Mouse (Mus musculus) B cell, adult 2 months (primary cell): ENCODE results near the gene Syndig1l.

Experiments
- DNase-seq, 2 experiments: peaks; one replicate each; pipeline ENCODE4 v3.0.0; 2022

Syndig1l gene

GRCm38 (mm10) chr12:84671646-84672045 is 27.0 kb downstream of the Syndig1l start:
- DNase-seq, result no peak

- peak; percentile 29 for DNase-seq
These were observed 28.1 kb downstream of the Syndig1l start for GRCm38 (mm10) chr12:84670555-84670954.

DNA sequence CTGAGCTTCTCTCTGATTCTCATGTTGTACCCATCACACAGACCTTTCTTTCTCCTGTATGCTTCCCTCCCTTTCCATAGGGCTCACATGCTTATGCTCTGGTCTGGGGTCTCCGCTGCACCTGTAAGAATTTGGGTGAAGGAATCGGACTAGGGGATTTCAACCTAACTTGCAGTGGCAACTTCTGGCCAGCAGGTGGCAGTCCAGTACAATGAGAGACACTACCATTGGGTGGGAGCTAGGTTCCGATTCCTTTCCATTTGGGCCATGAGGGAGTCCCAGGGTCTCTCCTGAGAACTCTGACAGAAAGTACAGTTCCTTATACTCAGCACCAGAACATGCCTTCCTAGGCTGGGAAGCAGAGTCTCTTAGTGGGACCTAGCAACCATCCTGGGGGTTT is 44.7 kb downstream of the Syndig1l start:
- peak; percentile 74 to 75 for DNase-seq

DNA sequence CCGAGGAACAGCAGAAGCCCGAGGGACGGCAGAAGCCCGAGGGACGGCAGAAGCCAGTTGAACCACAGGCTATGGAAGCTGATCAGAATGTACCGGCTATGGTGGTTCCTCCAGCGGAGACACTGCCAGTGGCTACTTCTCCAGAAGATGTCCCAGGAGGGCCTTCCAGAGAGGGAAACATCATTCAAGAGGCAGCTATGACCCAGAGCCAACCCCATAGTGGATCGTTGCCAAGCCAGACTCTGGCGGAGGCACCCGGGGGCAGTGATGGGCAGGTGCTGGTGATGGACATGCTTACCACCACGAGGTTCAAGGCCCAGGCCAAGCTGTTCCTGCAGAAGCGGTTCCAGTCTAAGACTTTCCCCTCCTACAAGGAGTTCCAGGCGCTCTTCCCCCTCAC is 48.4 kb downstream of the Syndig1l start:
- DNase-seq, result no peak

DNA sequence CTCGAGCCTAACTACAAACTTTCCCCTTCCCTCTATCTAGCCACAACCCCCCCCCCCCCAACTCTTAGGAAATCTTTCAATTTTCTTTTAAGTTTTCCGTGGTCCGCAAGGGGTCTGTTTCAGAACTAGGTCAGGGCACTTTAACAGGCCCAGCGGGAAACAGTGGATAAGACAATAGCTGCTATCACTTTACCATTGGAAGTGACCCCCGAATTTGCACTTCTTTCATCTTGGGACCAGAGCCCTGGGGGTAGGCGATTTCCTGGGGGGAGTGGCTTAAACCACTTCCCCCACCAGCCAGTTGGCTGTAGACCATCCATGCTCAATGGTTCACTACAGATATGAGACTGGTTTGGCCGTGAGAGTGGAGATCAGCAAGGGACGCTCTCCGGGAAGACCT is 58.0 kb downstream of the Syndig1l start, which contains the start of gene Vrtn:
TSS of gene Vrtn (plus strand) at position 366 of the 400 bp plus-strand sequence.
- no peak for DNase-seq

DNA sequence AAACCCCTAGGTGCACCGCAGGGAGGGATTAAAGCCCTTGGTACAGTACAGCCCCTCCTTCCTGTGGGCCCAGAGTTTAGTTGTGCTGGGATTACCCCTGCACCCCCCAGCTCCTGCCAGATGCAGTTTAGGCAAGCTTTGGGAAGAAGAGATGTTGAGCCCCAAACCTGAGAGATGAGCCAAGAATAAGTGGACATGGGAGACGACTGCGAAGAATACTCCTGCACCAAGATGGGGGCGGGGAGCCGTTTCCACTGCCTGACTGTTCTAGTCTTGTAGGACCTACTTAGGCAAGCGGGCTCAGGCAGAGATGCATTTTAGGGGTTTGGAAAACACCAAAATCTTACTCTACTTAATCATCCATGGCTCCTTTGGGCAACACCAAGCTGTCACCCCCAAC is 58.4 kb downstream of the Syndig1l start:
- no peak for DNase-seq

GRCm38 (mm10) chr12:84631867-84632266 is 66.8 kb downstream of the Syndig1l start:
- DNase-seq, result no peak
